Mouse (Mus musculus): Measurements from ENCODE around the gene Gsn.

- no peak for TF ChIP-seq CTCF (IDR thresholded peaks at IDR 0.05; ENCODE audit: low read depth)
- TF ChIP-seq EP300 (IDR thresholded peaks at IDR 0.05; ENCODE audit: low read depth), result no peak
Measured at GRCm38 (mm10) chr2:35253751-35254150, 2.4 kb upstream of the Gsn start.

Measured in liver, postnatal 0 days (tissue).